Mouse (Mus musculus) liver (tissue): ENCODE measurements around the gene Gna13.
"Not testable (repeated sequence)": the region's sequence is repeated elsewhere in the genome, so short reads cannot be mapped to it uniquely, and the experiment has no call there.

Source experiments
- DNase-seq: peaks from one replicate; pipeline ENCODE4 v3.0.0-alpha.2; 2020; ENCODE audit warnings: mixed read lengths

The Gna13 gene

DNA sequence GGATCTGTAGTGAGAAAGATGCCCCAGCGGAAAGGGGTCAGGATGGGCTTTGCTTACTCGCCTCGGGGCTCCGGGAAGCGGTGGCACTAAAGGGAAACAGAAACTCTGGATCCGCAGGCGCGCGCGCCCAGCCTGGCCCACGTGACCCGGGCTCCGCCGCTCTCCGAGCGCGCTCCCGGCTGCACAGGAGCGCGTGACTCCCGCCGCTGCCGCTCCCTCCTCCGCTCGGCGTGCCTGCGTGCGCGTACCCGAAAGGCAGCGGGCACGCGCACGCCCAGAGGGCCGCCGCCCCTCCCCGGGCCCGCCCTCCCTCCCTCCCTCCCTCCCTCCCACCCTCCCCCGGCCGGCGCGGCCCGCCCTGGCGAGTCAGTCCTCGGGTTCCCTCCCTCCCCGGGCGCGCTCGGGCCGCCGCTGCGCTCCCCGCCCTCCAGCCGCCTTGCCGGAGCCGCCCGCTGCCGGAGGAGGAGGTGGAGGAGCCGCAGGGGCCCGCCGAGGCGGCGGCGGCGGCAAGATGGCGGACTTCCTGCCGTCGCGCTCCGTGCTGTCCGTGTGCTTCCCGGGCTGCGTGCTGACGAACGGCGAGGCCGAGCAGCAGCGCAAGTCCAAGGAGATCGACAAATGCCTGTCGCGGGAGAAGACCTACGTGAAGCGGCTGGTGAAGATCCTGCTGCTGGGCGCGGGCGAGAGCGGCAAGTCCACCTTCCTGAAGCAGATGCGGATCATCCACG lies at the start of gene Gna13:
TSS of gene Gna13 (plus strand) at position 369 of the 728 bp plus-strand sequence.
- DNase-seq = peak; percentile 95

DNA sequence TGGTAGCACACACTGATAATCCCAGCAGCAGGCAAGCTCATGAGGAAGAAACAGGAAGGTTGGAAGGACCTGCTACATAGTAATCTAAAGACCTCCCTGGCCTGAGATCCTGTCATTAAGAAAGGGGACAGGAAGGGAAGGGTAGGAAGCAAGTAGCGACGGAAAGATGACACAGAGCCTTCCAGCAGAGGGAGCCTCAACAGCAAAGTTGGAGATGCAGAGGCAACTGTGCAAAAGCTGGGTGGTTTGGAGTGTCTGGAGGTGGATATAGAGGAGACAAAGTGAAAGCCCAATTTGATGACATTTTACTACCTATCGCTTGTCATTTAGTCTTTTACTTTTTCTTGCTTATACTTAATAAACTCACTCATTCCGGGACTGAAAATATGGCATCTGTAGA lies 45.7 kb upstream of the Gna13 start:
- no peak for DNase-seq

DNA sequence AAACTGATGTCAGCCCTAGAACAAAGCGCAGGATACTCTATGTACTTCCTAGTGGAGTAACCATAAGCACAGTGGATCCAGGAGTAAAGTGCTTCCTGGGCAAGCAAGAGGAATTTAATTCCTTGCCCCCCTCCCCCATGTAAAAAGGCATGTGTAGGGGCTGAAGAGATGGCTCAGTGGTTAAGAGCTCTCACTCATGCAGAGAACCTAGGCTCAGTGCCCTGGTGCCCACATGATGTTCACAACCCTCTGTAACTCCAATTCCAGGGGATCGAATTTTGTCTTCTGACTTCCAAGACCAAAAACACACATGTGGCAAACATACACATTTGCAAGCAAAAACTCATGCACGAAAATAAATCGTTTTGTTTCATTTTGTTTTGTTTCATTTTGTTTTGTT lies 43.2 kb upstream of the Gna13 start:
- no peak for DNase-seq

DNA sequence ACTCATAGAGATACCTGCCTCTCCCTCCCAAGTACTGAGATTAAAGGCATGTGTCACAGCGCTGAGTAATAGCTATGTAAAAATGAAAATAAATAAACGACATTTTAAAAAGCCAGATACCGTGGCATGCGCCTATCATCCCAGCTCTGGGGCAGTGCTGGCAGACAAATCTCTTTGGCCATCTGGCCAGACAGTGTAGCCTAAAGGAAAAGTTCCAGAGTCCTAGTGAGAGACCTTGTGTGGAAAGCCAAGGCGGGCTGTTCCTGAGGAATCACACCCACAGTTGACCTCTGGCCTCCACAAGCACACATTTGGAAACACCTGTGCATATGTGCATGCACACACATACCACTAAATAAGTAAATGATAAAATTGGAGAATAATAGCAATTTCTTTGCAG lies 42.7 kb upstream of the Gna13 start:
- DNase-seq = no peak

DNA sequence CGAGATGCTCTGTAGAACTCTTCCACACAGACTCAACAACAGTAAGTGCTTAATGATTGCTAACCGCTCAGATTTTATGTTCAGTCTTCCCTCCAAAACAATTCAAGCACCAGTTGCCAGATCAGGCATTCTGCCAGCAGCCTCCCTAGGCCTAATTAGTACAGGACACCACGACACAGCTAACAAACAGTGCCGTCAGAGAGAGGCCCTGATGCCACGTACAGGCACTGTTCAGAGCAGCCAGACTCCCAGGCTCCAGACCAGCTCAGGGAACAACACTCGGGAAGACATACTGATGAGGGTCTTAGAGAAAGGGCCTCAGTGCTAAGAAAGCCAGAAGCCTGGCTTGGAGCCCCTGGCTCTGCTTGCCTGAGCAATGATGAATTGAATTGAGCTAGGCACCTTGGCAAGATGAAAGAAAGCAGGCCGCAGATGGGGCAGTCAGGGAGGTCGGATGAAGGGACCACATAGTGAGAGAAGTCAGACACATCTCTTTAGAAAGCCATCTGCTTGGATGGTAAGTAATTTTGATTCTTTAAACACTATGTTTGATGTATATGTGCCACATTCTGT lies 42.2 kb upstream of the Gna13 start:
- no peak for DNase-seq

DNA sequence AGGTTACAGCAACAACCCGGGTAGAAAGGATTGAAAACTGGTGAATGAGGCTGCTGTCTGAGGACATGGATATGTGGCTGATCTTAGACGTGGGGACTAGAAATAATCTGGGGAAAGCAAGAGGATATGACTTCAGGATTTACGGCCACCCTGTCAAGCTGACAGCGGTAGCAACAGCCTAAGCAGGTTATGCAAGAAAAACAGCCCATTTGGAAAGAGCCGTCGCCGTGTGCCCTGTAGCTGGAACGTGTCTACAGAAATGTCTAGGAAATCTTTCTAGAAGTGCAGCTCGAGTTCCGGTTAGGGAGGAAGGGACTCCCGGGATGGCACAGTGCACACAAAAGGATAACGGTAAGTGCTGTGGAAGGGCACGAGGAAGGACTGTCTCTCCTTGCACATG lies 36.4 kb upstream of the Gna13 start:
- no peak for DNase-seq

DNA sequence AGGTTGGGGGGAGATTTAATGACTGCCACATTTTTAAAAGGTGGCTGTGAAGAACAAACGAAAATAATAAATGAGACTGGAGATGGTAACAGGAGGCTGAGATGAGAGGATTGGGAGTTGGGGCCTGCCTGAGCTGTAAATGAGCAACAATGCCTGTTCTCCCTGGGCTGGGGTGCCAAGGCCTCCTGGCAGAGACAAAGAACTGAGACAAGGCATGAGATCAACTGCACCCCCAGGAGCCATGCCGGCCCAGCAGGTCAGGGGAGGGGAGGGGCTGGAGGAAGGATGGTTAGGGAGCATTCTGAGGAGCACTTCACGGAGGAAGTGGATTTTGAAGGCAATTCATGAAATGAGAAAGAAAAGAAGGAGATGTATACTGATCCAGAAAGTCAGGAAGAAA lies 35.2 kb upstream of the Gna13 start:
- DNase-seq = no peak

DNA sequence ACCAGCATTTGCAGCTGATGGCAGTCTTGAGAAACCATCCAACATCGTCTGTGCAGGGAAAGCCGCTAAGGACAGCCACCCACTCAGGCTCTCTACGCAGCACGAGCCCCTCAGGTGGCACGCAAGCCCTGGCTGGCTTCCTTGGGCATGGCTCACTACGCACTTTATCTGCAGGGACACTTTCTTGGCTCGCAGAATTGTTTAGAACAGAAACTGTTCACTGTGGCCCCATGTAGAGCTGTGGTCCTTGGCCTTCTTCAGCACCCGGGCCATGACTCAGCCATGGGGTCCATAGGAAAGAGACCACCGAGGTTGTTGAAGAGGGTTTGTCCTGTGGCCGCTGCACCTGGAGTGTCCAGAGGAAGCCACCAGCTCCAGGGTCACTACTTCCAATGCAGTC lies 34.7 kb upstream of the Gna13 start:
- no peak for DNase-seq

DNA sequence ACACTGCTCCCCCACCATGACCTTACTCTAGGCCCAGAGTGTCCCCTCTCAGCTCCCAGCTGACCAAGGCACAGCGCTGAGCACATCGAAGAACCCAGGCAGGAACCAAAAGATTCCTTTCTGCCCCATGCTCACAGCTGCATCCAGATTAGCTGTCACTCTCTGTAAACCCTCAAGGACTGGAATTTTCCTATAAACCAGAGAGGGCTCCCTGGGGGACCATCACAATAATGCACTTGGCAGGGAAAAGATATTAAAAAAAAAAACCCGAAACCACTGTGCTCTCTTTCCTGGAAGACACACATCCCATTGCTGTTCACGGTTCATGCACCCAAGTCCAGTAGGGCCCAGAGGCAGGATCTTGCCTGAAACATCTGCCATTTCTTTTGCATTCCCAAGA lies 33.3 kb upstream of the Gna13 start:
- DNase-seq = no peak

DNA sequence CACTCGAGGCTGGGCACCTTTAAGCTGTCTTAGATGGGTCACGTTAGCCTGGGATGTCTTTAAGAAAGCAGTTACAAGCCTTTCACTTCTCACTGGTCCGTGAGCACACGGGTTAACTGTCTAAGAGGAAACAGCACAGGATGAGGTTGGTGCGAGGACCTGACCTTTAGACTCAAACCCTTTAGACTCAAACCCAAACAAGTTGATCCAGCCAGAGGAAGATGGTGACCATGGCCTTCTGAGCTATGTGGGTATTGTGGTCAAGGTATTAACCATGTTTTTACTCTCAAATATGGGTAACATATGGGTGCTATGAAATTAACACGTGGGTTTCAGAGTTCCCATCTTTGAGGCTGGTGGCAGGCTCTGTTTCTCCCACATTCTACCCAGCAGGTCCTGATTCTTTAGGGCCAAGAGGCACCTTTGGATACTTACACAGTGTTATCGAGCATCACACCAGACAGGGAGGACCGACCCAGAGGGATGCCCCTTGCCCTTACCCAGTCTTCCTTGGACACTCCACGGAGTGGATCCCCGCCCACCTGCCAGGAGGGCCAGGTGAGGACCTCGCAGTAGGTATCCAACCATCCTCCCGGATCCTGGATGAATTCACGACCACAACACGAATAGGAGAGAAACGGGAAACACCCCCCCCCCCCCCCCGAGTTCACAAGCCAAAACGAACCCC lies 31.8 kb upstream of the Gna13 start:
- DNase-seq = no peak

DNA sequence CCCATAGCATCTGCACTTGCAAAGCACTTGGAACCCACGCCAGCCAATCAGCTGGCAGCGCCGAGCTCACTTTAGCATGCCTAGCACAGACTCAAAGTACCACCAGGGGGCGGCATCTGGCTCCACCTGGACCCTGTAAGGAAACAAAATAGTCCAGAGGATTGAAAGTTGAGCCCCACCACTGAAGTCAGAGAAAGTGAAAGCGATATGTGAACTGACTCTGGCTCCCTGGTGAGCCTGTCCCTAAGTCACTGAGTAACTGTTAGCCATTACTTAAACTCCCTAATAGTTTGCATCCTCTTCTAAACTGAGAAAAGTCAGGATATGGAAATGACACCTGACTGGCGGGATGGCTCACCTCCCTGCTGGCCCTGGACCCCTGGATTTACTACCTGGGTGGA lies 31.2 kb upstream of the Gna13 start:
- DNase-seq = peak; percentile 93

DNA sequence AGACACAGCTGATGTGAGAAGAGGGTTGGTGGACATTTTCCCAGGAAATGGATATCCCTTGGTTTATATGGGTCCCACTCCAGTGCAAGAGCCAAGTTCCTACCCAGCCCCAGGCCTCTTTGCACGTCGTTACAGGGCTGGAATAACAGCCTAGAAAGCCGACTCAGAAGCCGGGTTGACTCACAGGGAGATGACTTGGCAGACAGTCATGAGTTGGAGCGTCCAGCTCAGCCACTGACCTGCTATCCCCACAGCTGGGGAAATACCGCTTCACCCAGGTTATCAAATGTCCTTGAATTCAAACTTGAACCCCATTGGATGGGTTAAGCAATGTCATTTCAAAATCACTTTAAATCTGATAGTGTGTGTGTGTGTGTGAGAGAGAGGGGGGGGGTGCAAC lies 29.9 kb upstream of the Gna13 start:
- DNase-seq = no peak

DNA sequence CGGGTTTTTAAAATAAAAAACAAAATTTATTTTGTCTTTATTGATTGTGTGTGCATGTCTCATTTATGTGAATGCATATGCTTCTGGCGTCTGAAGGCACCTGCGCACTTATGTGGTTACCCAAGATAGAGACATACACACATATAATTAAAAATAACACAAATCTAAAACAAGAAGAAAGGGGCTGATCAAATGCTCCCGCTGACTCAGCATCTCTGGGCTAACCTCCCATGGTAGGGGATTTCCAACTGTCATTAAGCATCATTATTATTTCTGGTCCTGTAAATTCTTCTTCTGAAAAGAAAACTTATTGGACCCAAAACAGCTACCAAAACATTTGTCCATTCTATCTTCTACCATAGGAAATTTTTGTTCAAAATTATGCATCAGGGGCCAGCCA lies 27.9 kb upstream of the Gna13 start:
- DNase-seq = no peak

DNA sequence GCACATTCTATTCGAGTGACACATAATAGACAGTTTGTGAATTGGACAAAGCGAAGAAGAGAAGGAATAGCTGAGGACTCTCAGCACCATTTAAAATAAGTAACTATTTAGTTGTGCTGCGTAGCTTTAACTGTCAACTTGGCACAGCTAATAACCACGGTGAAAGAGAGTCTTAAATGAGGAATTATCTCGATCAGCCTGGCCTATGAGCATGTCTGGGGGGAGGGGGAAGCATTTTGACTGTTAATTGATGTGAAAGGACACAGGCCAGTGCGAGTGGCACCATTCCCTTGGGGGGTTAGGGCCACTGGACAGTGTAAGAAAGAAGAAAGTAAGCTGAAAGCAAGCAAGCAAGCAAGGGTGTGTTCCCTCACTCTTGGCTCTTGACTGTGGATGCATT lies 26.7 kb upstream of the Gna13 start:
- no peak for DNase-seq

DNA sequence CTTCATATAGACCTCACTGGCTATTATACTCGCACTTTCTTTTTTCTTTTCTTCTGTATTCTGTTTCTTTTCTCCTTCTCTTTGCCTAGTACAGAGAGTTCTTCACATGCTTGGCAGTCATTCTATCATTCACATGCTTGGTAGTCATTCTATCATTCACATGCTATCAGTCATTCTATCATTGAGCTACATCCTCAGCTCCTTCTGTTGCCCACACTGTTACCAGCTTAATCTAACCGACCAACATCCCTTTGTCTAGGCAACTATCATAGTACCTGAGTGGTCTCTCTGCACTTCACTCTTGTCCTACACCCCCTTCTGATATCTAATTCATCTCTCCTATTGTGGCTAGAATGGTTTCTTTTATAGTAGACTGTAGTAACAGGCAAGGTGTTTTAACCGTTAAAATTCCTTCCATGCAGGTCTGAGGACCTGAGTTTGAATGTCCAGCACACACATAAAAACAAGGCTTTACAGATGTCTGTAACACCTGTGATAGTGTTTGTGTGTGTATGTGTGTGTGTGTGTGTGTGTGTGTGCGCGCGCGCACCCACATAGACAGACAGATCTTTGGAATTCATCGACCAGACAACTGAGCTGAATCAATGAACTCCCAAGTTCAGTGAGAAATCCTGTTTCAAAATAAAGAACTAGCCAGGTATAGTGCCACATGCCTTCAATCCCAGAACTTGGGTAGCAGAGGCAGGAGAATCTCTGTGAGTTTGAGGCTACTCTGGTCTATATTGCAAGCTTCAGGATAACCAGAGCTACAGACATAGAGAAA lies 23.3 kb upstream of the Gna13 start:
- DNase-seq = no peak

DNA sequence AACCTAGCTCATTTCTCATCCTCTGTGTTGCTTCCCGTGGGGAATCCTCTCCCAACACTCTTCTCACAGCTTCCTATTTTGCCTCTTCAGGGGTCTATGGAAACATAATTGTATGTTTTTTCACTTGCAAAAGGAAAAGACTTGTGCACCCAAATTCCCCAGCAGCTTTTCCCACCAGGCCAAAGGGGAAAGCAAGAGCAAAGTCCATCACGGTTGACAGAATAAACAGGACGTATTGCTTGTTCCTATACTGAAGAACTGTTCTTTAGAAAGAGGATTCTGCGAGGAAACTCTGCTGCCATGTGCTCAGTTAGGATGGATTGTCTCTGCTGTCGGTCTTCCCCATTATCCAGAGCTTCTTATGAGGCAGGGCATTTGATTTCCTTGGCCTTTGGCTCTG lies 22.1 kb upstream of the Gna13 start:
- no peak for DNase-seq

DNA sequence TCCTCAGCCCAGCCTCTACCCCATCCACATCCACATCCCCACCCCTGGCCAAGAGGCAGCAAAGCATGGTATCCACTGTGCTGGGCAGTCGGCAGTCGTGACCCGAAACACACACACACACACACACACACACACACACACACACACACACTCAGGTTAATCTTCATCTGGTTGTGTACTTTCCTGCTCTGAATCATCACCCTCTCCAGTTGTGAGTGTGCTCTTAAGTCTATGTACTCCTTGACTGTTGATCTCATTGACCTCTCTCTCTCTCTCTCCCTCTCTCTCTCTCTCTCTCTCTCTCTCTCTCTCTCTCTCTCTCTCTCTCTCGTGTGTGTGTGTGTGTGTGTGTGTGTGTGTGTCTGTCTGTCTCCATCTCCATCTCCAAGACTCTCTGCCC lies 20.0 kb upstream of the Gna13 start:
- DNase-seq = not testable (repeated sequence)

DNA sequence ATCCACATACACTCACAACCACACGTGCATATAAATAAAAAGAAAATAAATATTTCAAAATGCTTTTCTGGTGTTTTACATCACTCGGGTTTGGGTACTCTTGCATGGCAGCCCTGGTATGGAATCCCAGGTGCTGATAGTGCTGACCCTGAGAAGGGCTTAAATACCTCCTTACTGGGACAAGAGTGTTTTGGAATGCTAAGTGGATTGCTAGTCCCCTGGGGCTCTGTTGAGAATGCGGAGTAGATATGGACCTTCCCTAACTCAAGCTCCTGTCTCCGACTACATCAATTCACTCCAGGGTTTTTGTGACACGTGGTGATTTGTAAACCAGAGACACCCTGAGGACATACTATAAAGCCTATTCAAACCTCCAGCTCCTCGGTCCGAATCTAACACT lies 19.1 kb upstream of the Gna13 start:
- DNase-seq = no peak

DNA sequence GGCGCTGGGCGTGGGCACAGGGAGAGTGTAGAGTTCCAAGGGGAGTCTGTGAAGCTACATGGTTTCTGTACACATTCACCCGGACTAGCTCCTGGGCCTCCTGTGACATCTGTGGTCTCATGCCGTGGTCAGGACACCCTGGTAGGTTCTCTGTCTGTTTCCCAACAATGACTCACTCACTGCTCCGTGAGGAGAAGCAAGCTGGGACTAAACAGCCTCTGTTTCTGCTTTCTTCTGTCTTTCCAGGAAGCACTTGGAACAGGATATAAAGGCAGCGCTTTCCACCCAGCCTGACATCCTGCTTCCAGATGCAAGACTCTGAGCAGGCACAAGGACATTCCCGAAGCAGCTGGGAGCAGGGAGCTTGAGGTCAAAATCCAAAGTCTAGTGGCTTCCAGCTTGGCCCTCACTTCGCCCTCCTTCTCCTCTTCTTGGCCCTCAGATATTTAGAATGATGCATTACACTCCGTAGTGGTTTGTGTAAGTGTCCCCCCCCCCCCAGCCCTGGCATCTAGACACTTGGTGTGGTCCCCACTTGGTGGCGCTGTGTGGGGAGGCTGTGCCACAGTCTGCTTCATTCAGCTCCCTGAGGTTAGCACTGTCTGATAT lies 18.5 kb upstream of the Gna13 start:
- DNase-seq = peak; percentile 47

DNA sequence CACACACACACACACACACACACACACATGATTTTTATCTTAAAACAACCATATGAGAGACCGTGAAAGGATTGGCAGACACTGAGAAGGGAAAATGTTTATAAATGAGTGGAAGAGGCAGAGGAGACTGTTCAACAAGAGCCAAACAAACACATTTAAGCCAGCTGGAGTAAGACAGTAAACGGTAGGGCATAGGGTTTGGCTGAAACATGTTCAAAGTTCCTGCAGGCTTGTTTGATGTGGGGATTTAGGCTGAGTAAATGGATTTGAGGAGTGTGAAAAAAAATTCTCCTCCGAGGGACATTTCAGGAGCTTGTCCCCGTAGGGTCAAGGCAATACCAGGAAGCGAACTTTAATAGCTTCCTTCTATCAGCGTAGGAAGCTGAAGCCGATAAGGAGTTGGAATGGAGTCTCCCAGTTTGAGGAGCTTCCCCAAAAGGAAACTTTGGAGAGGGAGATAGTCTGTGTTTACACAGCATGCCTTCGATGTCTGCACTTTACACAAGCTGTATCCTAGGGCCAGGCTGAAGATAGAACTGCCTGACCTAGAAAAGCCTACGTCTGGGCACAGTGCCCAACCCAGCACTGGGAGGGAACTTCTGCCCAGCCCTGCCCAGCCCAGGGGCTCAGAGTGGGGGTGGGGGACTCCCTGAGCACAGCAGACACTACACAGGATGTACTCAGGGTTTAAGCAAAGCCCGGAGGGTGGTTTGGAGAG lies 15.2 kb upstream of the Gna13 start:
- DNase-seq = peak; percentile 72

DNA sequence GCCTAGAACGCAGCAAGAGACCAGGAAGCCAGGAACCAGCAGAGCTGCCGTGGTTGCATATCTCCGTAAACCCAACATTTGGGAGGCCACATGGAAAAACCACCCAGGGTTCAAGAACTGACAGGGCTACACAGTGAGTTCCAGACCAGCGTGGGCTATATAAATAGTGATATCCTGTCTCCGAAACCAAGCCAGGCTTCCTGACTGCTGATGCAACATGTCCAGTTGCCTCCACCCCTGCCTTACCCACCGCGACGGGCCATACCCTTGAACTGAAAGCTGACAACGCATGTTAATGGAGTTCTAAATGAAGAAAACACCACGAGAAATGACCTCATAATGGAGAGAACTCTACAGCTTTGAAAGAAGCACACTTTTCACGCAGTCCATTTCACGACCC lies 14.2 kb upstream of the Gna13 start:
- no peak for DNase-seq

DNA sequence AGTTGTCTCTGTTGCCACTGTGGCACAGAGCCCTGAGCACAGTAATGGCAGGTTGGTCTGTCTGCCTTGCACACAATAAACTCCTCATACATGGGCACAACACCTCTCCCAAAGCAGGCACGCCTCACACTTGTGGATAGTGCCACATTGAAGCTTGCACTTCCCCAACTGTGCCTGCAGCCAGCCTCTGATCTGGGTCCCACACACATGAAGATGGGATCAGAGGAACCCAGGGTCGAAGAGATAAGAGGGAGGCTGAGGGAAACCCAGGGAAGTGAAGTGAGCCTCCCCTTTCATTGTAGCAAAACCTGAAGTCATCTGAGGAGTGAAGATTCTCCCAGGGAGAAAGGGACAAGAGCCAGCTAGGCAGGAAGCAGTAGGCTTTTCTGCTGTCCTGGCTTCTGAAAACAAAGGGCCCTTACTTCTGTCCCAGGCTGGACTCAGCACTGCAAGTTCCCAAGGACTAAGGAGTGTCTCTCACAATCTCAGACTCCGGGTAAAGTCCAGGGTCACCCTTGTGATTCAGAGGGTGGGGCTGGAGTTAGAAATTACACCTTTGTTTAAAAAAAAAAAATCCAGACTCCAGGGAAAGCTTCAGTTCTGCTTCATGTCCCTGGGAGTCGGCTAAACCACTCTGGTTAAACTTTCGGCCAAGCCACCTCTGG lies 12.8 kb upstream of the Gna13 start:
- no peak for DNase-seq
